Mouse (Mus musculus): ENCODE data around the gene Taf12. TPM values are rescaled to one million over a fixed set of nuclear protein-coding genes. Genes with fewer than 3 reads are reported as not detected.
A peak's percentile ranks its signal among the peaks of the same experiment; 100 is the strongest.
"Not testable (repeated sequence)": the region's sequence is repeated elsewhere in the genome, so short reads cannot be mapped to it uniquely, and the experiment has no call there.

Taf12 gene
- polyA plus RNA-seq, 1 experiment from 2014 or later = 51.7 TPM

DNA sequence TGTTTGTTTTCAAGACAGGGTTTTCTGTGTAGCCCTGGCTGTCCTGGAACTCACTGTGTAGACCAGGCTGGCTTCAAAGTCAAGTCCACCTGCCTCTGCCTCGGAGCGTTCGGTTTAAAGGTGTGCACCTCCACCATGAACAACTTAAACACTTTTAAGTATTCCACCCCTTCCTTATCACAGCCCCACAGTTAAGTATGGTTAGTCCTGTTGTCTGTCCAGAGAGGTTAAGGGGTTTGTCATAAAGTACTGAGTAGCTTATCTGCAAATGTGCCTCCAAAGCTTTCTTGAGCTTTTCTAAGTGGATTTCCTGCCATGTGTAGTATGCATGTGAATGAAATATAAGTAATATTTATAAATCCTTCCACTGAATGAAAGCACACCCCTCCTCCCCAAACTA is 1.8 kb downstream of the Taf12 start:
- Histone ChIP-seq H3K9me3 (no peaks in the 10 kb centered on the region), H3K4me1 (peaks cover 12% of the 10 kb centered on the region; the same call in 1 of the 2 replicates), H3K36me3 (no peaks in the 10 kb centered on the region), H3K27ac (no peak overlapping the region), H3K9ac (no peak overlapping the region), H3K4me2 (replicated peaks) (no peak overlapping the region), H3K4me3 (no peak overlapping the region), H3K27me3 (no peaks in the 10 kb centered on the region)
- ATAC-seq (ENCODE audit: insufficient number of reproducible peaks, insufficient read depth, low FRiP score, low TSS enrichment) = no peak
- 86% methylated on average over 3 of the region's 3 CpGs for WGBS

DNA sequence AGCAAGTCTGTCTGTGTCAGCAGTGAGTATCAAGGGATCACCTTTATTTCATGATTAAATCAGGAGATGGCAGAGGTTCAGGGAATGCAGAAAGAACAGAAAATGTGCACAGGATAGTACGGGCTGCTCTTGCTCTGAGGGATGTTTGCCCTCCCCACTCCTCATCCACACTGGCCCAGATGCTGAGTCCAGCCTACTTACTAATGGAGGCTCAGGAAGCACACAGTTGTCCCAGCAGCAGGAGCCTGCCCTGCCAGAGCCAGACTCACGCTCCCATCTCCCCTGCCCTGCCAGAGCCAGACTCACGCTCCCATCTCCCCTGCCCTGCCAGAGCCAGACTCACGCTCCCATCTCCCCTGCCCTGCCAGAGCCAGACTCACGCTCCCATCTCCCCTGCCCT is 14.7 kb downstream of the Taf12 start:
- H3K4me2 ChIP-seq (replicated peaks); H3K27me3 ChIP-seq; H3K4me1 ChIP-seq; ATAC-seq (ENCODE audit: insufficient number of reproducible peaks, insufficient read depth, low FRiP score, low TSS enrichment); H3K4me3 ChIP-seq; H3K27ac ChIP-seq; H3K9me3 ChIP-seq; H3K9ac ChIP-seq: not testable (repeated sequence)
- H3K36me3 ChIP-seq = peaks cover 51% of the 10 kb centered on the region
- WGBS = 74% methylated on average over 3 of the region's 5 CpGs

DNA sequence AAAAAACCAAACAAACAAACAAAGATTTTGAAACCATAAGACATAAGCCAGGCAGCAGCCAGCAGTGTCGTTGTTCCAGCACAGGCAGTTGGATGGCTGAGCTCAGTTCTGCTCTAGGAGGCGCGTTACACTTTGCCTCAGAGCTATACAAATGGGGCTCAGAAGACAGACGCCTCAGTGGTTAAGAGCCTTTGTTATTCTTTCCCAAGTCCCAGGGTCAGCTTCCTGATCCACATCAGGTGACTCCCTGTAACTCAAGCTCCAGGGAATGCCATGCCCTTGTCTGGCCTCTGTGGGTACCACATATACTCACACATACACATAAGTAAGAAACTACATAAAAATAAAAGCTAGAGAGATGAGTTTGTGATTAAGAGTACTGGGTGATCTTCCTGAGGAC is 16.9 kb downstream of the Taf12 start:
- 93% methylated on average over 4 of the region's 4 CpGs for WGBS
- Histone ChIP-seq H3K9me3 (no peaks in the 10 kb centered on the region), H3K4me1 (no peaks in the 10 kb centered on the region), H3K4me3 (no peak overlapping the region), H3K27me3 (no peaks in the 10 kb centered on the region), H3K4me2 (replicated peaks) (no peak overlapping the region), H3K36me3 (peaks cover 34% of the 10 kb centered on the region), H3K9ac (no peak overlapping the region), H3K27ac (no peak overlapping the region)
- no peak for ATAC-seq (ENCODE audit: insufficient number of reproducible peaks, insufficient read depth, low FRiP score, low TSS enrichment)

DNA sequence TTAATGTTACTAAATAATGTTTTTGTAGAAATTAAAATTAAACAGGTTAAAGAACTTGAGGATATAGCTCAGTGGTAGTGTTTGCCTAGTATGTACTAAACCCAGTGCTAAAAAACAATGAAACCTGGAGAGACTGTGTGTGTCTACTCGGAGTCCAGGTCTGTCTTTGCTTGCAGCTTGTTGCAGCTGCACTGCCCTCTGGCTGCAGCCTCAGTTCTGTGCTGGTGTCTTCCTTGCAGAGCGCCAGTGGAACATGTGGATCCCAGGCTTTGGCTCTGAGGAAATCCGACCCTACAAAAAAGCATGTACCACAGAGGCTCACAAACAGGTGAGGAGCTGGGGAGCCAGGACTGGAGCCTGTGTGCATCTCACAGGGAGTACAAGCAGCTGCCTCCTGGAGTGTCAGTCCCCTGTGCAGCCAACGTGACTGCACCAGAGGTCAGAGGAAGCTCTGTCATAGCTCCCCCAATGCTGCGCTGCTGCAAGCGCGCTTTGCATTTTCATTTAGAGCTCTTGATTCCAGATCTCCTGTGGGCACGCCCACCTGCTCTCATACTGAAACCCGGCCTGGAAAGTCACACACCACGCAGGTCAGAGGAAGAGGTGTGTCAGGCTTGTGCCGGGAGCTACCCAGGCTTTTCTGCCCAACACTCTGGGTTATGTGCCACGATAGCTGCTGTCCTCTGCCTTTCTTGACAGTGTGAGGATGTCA is 17.6 kb downstream of the Taf12 start:
- Histone ChIP-seq H3K36me3 (peaks cover 30% of the 10 kb centered on the region), H3K9ac (no peak overlapping the region), H3K27ac (no peak overlapping the region), H3K27me3 (no peaks in the 10 kb centered on the region), H3K4me2 (replicated peaks) (no peak overlapping the region), H3K9me3 (no peaks in the 10 kb centered on the region), H3K4me3 (no peak overlapping the region), H3K4me1 (no peaks in the 10 kb centered on the region)
- WGBS = 79% methylated on average over 12 of the region's 12 CpGs
- ATAC-seq (ENCODE audit: insufficient number of reproducible peaks, insufficient read depth, low FRiP score, low TSS enrichment) = no peak

DNA sequence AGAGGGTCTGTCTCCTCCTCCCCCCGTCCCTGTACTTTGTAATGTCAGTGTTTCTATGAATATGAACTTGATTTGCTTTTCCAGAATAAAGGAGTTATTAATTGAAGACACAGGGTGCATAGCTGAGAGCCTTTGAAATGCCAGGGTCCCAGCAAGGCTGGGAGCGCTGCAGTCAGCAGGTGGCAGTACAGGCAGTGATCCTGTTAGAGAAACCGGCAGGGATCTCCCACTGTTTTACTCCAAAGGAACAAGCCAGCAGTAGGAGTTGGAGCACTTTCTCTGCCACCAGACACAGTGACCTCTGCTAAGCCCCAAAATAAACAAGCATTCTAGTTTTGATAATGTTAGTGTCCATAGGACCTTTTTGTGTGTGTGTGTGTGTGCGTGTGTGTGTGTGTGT is 18.8 kb downstream of the Taf12 start:
- ATAC-seq (ENCODE audit: insufficient number of reproducible peaks, insufficient read depth, low FRiP score, low TSS enrichment) = no peak
- no peak overlapping the region for H3K27ac ChIP-seq
- WGBS = 50% methylated on average over 4 of the region's 4 CpGs
- H3K27me3 ChIP-seq = no peaks in the 10 kb centered on the region
- H3K9me3 ChIP-seq = no peaks in the 10 kb centered on the region
- no peak overlapping the region for H3K4me3 ChIP-seq
- H3K4me1 ChIP-seq = no peaks in the 10 kb centered on the region
- peaks cover 26% of the 10 kb centered on the region for H3K36me3 ChIP-seq
- H3K4me2 ChIP-seq (replicated peaks) = no peak overlapping the region
- no peak overlapping the region for H3K9ac ChIP-seq

DNA sequence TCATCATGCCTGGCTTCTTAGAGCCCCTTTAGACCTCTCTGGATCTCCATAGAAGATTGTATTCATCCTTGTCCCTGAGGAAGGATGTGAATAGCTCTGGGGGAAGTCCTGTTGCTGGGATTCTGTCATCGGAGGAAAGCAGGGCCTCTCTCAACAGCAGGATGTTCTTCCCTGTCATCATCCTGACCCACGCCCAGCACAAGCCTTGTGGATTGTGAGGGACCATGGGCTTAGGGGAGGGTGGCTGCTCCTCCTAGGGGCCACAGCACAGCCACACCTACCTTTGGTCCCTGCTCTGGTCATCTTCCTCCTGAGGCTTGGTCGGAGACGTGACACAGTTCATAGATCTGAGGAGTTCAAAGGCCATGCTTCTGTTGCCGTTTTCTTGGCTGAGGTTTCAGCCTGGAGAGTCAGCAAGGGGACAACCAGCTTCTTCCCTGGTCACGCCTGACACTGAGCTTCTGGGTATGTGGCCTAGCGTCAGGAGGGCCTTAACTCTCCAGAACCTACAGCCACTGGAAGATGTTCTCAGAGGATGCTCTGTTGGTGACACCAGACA is 19.6 kb downstream of the Taf12 start:
- Histone ChIP-seq H3K36me3 (peaks cover 26% of the 10 kb centered on the region), H3K9me3 (no peaks in the 10 kb centered on the region), H3K27me3 (no peaks in the 10 kb centered on the region), H3K9ac (no peak overlapping the region), H3K4me2 (replicated peaks) (no peak overlapping the region), H3K27ac (no peak overlapping the region), H3K4me1 (no peaks in the 10 kb centered on the region), H3K4me3 (no peak overlapping the region)
- ATAC-seq (ENCODE audit: insufficient number of reproducible peaks, insufficient read depth, low FRiP score, low TSS enrichment) = no peak
- 79% methylated on average over 7 of the region's 7 CpGs for WGBS

DNA sequence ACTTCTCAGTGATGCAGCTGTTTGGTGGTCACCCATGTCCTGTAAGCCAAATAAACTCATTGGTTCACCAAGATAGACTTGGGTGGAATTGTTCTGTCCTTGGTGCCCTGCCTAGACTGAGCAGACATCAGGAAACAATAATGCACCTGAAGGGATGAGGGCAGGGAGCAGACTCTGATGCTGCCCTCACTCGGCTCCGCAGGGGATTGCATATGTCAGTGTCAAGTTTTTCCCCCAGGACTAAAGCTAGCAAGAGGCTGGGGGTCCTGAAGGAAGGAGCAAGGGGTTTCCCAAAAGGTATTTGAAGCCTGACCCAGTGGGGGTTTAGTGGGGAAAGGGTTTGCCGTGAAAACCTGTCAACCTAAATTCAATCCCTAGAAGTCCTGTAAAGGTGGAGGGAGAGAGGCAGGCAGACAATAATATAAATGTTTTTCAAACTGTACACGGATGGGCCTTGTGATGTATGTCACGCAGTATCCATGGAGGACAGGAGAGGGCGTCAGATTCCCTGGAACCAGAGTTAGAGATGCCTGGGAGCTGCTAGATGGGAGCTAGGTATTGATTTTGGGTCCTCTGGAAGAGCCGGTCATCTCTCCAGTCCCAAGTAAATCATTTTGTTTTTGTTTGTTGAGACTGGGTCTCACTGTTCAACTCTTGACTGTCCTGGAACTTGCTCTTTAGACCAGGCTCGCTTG is 21.7 kb downstream of the Taf12 start:
- Histone ChIP-seq H3K4me1 (no peaks in the 10 kb centered on the region), H3K9me3 (no peaks in the 10 kb centered on the region), H3K36me3 (peaks cover 19% of the 10 kb centered on the region), H3K4me3 (no peak overlapping the region), H3K27ac (no peak overlapping the region), H3K4me2 (replicated peaks) (no peak overlapping the region), H3K27me3 (no peaks in the 10 kb centered on the region), H3K9ac (no peak overlapping the region)
- WGBS = 42% methylated on average over 8 of the region's 8 CpGs
- ATAC-seq (ENCODE audit: insufficient number of reproducible peaks, insufficient read depth, low FRiP score, low TSS enrichment) = no peak

DNA sequence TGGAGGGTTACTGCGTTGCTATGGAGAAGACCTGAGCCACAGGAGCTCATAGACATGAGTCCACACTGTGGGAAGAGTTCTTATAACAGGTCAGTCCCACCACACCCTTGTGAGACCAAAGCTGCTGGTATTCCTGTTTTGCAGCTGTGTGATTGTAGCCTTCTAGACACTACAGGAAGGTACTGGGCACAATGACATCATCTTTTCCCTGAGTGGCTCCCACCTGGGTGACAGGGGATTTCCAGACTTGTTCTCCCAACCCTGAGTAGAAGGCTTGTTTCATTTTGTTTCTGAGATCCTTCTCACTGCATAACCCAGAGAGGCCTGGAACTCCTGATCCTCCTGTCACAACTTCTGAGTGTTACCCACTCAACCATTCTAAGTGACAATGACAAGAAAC is 25.7 kb downstream of the Taf12 start:
- Histone ChIP-seq H3K4me2 (replicated peaks) (no peak overlapping the region), H3K4me3 (no peak overlapping the region), H3K4me1 (0 out of 2 replicates have a peak, but pooled peaks cover 5% of the 10 kb centered on the region), H3K9ac (no peak overlapping the region), H3K36me3 (no peaks in the 10 kb centered on the region), H3K27me3 (no peaks in the 10 kb centered on the region), H3K9me3 (no peaks in the 10 kb centered on the region), H3K27ac (no peak overlapping the region)
- WGBS = 88% methylated on average over 1 of the region's 1 CpGs
- no peak for ATAC-seq (ENCODE audit: insufficient number of reproducible peaks, insufficient read depth, low FRiP score, low TSS enrichment)

DNA sequence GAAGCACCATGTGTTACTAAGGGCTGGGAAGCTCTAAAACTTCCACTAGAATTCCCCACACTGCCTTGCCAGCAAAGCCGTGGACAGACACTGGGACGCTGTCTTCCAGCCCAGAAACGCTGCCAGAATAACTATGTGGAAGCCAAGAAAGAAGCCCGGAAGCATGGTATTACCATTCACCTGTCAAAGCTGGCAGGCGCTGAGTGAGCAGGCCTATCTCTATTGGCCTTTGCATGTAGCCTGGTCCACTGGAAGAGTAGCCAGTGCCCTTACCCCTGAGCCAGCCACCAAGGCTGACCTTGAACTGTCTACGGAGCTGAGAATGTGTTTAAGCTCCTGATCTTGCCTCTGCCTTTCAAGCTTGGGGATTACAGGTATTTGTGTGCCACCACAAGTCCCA is 27.3 kb downstream of the Taf12 start:
- Histone ChIP-seq H3K27ac (no peak overlapping the region), H3K9ac (no peak overlapping the region), H3K36me3 (no peaks in the 10 kb centered on the region), H3K4me1 (0 out of 2 replicates have a peak, but pooled peaks cover 5% of the 10 kb centered on the region), H3K4me2 (replicated peaks) (no peak overlapping the region), H3K27me3 (no peaks in the 10 kb centered on the region), H3K4me3 (no peak overlapping the region), H3K9me3 (no peaks in the 10 kb centered on the region)
- WGBS = 82% methylated on average over 6 of the region's 6 CpGs
- no peak for ATAC-seq (ENCODE audit: insufficient number of reproducible peaks, insufficient read depth, low FRiP score, low TSS enrichment)

DNA sequence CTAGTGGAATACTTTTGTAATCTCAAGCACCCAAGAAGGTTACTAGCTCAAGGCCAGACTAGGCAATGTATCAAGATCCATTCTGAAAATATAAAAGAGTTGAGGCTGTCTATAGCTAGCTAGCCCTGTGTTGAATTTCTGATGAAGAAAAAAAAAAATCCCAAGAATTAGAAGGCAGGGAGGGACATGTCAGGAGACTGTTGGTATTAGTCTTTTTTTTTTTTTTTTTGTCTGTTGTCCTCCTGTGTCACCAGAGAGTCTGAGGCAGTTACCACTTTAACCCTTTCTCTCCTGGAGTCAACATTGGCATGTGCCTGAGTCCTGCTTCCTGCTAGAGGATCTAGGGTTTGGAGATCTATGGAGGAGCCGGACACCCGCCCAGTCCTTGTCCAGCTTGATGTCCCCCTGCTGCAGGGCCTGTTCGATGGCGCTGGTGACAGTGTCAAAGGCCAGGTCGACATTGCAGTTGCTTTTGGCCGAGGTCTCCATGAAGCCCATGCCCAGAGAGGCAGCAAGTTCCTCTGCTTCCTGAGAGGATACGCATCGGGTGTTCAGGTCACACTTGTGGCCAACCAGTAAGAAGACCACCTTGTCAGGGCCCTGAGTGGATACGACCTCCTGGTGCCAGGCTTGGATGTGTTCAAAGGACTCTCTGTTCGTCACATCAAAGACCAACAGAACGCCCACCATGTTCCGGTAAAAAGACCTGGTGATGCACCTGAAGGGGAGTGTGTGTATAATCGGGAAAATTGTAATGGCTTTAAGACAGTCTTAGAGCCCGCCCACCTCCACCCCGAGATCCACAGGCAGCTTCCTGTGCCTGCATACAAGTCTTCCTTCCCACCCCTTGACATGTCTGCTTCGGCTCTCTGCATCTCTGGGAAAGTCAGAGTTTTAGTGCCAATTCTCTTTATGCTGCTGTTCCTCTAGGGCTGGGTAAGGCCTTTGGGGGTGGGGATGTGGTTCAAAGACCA is 28.1 kb downstream of the Taf12 start:
- H3K9ac ChIP-seq = peak overlapping the region; percentile 28; the same call in 1 of the 2 replicates
- no peak overlapping the region for H3K27ac ChIP-seq
- 0 out of 2 replicates have a peak, but pooled peaks have one; percentile 4 for ATAC-seq (ENCODE audit: insufficient number of reproducible peaks, insufficient read depth, low FRiP score, low TSS enrichment)
- WGBS = 61% methylated on average over 16 of the region's 16 CpGs
- H3K4me2 ChIP-seq (replicated peaks) = peak overlapping the region; percentile 64
- no peaks in the 10 kb centered on the region for H3K9me3 ChIP-seq
- H3K27me3 ChIP-seq = no peaks in the 10 kb centered on the region
- no peaks in the 10 kb centered on the region for H3K36me3 ChIP-seq
- H3K4me1 ChIP-seq = 0 out of 2 replicates have a peak, but pooled peaks cover 5% of the 10 kb centered on the region
- H3K4me3 ChIP-seq = peak overlapping the region; percentile 43

DNA sequence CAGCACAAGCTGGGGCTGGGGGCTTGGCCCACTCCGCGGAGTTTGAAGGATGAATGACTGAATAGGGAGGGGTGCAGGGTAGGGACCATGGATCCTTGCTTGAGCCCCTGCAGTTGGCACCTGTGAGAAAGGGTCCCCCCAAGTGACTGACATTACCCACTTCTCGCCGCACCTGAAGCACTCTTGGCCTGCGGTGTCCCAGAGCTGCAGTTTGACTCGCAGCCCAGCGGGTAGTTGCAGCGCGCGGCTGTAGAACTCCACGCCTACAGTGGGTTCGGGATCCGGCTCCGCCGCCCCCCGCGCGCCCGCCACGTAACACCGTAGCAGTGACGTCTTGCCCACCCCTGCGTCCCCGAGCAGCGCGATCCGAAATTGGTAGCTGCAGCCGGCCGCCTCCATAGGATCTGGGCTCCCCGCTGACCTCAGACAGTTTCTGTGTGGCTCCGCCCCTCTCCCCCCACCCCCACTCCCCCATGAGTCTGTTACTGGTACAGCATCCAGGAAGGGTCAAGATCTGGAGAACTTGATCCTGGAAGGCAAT is 28.8 kb downstream of the Taf12 start, which contains the start of gene Rab42:
Rab42 (minus strand) TSS at position 447 of the 541 bp plus-strand sequence.
- no peak within 1 kb of the TSS for H3K27ac ChIP-seq
- H3K4me2 ChIP-seq (replicated peaks) = peak within 1 kb of the TSS; percentile 64
- 0 out of 2 replicates have a peak, but pooled peaks cover 5% of the 10 kb centered on the region for H3K4me1 ChIP-seq
- H3K36me3 ChIP-seq = no peaks in the 10 kb centered on the region
- peak within 1 kb of the TSS; percentile 43 for H3K4me3 ChIP-seq
- no peaks in the 10 kb centered on the region for H3K27me3 ChIP-seq
- H3K9me3 ChIP-seq = no peaks in the 10 kb centered on the region
- peak; percentile 65 for ATAC-seq (ENCODE audit: insufficient number of reproducible peaks, insufficient read depth, low FRiP score, low TSS enrichment)
- 2% methylated on average over 31 of the region's 31 CpGs for WGBS
- H3K9ac ChIP-seq = peak within 1 kb of the TSS; percentile 28; the same call in 1 of the 2 replicates

All from embryonic facial prominence, embryonic 12.5 days (tissue).